Mouse (Mus musculus) retina, postnatal 1 day (tissue): Measurements from ENCODE around the gene Nfic.
A peak's percentile ranks its signal among the peaks of the same experiment; 100 is the strongest.

Source experiments
- DNase-seq: peaks from one replicate; pipeline ENCODE4 v3.0.0-alpha.2; 2012

The Nfic gene

DNA sequence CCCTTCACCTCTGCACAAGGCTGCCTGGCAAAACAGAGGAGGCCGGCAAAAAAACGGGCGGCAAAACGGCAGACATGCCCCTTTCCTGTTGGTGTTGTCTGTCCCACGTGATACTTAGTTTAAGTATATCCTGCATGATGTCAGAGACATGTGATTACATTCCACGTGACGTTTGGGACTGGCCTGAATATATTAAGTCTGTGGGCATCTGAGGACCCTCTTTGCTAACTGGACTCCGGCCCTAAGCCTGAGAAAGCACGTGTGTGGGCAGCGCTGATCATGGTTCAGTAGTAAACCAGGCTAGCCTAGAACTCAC is 54.3 kb downstream of the Nfic start:
- DNase-seq = no peak

DNA sequence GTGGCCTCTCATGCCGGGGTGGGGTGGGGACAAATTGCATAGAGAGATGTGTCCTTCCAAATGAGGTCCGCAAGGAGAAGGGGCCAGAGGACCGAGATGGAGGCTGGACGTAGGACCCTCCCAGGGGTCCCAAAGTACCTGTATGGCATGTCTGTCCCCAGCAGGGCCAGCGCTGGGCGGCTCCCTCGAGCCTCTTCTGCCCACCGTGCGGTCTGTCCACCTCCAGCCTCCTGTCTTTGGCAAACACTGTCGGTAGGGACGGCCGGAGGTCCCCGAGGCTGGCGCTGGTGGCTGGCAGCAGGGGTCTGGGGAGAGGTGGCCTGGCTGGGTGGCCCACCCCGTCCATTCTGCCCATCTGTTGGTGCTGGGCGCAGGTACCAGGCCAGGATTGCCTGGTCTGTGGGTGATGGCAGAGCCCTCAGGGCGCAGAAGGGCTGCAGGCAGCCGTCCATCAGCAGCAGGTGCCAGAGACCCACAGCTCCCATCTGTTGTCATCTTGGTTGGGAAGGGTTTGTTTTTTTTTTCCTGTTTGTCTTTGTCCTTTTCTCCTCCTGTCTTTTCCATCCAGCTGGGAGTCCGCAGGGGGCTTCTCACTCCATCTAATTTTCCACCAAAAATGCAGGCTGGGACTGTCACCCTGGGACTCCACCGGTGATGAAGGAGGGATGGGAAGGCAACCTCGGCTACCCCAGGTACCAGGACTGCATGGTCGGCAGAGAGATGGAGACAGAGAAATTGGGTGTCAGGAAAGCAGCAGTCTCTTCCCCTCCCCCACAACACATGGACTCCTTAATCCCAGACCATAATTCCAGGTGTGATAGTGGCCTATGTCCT is 54.8 kb downstream of the Nfic start:
- no peak for DNase-seq

DNA sequence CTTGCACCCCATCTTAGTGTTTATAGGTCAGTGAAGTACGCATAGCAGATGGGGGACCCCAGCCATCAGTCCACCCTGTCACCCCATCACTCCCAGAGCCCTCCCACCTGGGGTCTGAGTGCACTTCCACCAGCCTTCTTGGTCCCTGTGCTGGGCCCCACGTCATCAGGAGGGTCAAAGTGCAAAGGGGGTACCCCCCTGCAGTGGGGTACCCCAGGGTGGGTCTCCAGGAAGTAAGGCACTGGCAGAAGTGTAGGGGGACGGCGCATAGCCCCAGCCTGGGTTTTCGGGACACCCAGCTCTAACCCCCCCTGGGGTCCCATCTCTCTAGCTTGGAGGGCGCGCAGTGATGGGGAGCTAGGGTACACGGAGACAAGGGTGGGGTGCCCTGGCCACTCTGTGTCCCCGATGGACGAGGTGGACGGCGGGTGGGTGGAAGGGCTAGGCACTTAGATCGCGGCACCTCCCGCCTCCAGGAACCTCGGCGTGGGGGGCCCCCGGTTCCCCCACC is 55.6 kb downstream of the Nfic start:
- DNase-seq = no peak

DNA sequence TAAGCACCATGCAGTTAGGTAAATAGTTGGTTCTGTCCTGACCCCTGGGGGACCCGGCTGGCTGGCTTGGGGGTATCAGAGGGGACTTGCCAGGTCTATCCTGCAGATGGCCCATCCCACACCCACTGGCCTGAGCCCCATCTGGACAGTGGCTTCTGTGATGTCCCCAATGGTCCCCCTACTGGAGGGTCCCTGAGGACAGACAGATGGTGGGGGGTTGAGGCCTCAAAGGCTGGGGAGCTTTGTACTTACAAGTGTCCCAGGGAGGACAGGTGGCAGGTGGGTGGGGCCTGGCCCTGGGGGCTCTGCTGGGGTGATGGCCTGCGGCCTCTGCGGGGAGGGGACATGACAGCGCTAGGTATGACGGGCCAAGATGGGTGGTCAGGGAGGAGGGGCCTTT is 56.1 kb downstream of the Nfic start:
- DNase-seq = peak; percentile 74

DNA sequence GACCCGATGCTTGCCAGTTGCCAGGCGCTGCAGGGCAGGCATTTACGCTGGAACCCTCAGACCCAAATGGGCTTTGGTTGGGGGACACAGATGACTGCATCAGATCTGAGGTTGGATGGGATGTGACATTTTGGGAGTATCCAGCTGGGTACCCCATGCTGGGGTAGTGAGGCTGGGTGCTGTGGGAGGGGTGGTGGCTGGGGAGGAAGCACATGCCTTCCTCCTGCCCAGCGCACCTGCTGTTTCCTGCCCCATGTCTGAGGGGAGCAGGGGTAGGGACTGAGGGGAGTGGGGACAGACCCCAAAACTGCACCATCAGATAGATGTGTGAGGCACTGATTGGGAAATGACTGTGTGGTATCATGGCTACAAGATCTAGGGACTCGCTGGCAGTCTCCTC is 58.7 kb downstream of the Nfic start:
- DNase-seq = no peak

DNA sequence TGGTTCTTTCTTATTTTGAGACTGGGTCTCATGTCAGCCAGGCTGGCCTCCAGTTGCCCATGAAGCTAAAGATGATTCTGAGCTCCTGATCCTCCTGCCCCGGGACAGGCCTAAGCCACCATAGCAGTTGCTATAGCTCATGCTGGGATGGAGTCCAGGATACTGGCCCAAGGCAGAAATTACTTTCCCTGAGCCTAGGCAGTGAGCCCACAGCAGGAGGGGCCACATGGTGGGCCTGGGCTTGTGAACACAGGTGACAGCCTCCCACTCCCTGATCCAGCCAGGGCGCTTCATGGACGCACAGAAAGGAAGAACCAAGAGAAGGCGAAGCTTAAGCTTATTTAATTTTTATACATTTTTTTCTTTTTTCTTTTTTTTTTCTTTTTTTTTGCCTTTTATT is 59.6 kb downstream of the Nfic start:
- DNase-seq = no peak

DNA sequence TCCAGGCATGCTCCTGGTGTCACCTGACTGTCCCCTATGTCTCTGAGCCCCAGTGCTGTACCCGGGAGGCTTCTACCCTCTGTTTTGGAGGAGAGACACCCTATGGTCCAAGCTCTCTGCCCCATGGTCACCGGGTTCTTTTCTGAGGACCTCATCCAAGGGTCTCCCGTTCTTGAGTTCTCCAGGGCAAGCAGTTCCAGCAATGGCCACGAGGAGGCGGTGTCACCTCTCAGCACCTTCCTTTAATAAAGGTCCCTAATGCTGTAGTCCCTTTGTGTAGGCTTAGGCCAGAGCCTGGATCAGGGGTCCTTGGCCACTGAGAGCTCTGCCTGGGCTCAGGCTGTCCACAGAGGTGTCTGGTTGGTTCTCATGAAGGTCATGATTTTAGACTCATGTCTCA is 60.3 kb downstream of the Nfic start:
- peak; percentile 85 for DNase-seq

DNA sequence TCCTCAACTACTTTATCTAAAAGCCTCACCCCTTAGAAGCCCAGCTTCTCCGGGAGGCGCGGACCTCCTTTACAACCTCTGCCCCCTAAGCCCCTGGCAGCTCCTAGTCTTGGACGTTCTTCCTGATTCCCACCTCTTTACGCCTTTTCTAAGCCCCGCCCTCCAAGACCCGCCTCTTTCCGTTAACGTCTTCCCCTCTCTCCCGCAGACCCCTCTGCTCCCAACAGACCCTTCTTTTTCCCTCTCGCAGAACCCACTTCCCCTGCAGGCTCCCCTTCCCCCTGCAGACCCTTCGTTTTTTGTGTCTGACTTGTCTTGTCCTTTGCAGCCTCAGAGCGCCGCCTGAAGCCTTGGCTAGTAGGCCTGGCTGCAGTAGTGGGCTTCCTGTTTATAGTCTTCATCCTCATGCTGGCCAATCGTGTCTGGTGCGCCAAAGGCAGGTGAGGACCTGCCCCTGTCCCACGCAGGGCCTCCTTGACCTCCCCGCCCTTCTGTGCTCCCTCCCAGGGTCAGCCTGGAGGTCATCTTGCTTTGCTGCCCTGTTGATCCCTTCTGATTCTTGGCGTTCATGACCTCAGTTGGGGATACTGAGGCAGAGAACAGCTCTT is 61.9 kb downstream of the Nfic start:
- DNase-seq = peak; percentile 47

DNA sequence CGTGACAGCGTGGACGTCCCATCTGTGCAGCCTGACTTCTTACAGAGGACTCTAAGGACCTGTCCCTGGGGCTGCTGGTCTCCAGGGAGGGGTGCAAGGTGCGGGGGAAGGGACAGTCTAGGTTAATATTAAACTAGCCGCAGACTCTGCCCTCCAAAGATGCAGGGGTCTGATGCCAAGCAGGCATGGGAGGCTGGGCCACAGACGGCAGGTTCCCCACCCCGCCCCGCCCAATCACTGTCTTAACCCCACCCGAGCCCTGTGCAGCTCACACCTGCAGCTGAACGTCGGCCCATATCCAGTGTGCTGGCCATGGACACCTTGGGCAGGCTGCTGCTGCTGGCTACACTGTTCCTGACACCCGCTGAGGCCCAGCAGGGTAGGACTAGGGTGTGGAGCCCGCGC is 62.7 kb downstream of the Nfic start, which contains the start of gene Smim24:
TSS of gene Smim24 (plus strand) at position 271 of the 405 bp plus-strand sequence.
- no peak for DNase-seq

DNA sequence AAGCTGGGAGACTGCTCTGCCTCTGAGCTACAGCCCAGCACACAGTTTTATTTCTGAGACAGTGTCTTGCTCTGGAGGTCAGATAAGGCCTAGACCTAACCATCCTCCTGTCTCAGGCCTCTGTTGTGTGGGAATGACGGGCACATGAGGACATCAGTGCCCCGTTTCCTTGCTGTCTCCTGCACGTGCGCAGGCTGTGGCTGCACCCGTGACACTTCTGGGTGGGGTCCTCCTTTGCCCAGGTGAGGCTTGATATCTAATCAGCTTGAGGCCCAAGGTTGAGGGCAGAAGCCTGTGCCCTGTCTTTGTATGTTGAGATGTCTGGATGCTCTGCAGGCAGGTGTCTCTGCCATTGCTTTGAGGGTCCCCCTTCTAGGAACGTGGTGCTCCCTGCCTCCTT is 63.2 kb downstream of the Nfic start:
- DNase-seq = no peak

DNA sequence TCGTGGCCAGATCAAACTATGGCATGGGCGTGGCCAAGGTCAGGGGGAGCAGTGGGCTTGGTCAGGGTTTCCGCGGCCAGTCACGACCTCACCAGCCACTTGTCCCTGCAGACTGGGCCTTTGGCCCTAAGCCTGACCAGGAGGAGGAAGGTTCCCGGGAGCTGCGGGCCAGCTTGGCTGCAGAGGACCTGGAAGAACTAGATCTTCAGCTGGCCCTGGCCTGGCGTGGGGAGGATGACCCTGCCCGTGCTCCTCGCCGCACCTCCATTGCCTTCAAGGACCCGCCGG is 64.8 kb downstream of the Nfic start:
- no peak for DNase-seq

DNA sequence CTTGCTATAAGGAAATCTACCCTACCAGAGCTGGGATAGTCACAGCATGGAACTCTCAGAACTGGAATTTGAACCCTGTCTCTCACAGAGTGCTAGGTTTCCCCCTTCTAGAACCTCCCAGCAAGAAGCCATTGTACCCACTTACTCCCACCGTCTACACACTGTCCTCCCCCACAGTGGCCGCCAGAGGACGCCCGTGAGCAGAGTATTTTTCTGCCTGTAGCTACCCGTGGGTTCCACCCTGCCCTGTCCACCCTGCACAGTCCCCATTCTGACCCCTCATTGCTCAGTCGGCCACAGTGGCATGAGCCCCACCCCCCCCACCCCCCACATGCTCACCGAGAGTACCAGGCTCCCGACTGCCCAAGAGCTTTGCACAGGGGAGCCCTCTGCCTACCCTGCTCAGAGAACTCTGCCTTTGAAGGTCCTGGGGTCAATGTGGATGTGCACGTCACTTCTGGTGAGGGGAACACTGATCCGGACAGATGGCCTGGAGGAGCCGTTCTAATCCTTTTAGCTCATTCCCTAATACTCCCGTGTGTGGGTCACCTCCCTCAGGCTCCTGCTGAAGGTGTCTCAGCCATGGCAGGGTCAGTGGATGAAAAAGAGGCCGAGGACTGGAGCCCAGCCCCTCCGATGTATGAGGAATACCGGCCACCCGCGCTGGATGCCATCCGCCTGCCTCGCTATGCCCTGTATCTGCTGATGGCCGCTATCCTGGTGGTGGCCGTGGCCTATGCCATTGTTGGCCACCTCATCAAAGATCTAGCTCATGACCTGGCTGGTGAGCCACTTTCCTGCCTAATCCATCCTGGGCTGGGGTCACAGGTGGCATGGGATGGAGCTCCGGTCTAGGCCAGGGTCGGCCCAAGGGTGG is 65.4 kb downstream of the Nfic start:
- peak; percentile 80 for DNase-seq

DNA sequence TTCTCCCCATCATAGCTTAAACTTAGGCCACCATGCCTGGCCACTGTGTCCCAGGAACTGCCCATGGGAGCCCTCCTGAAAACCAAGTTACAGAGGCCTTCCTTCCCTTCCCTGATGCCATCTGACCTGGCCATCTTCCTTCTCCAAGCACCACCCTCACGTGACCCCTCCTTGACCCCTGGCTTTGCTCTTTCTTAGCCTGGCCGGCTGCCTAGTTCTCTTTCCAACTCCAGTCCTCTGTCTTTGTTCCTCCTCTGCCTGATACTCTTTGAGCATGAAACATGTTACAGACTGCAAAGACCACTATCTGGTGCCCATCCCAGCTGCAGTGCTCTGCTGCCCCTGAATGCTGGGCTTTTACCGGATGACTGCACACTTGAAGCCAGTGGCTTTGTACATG is 66.1 kb downstream of the Nfic start:
- DNase-seq = no peak

DNA sequence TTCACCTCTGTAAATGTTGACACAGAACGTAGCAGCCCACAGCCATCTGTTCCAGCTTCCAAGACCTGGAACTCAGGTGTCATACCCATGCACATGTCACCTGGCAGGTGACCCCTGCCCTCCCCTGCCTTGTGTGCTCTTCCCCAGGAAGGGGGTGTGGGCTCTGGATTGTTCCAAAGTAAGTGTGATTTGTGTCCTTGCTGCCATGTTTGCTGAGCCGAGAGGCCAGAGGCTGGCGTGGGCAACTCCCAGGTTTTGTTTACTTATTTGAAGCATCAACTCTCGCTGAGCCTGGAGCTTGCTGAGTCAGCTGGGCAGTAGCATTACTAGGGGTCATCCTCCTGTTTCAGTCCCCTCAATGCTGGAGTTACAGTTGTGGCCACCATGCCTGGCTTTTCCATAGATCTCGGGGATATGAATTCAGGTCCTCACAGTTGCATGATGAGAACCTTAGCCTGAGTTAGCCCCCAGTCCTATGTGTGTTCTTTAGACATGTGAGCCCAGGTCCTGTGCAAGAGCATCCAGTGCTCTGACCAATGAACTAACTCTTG is 66.9 kb downstream of the Nfic start, which contains the start of gene Gm48552:
TSS of gene Gm48552 (plus strand) at position 501 of the 551 bp plus-strand sequence.
- no peak for DNase-seq

DNA sequence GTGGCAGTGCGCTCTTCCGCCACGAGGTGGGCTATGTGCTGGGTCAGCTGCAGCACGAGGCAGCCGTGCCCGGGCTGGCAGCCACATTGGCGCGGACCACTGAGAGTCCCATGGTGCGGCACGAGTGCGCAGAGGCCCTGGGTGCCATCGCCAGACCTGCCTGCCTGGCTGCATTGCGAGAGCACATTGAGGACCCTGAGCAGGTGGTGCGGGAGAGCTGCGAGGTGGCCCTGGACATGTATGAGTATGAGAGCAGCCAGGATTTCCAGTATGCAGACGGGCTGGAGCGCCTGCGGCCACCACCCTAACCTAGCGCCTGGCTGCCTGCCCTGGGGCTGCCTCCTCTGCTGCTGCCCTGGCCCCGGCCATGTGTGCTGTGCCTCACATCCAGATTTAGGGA is 67.7 kb downstream of the Nfic start:
- no peak for DNase-seq

DNA sequence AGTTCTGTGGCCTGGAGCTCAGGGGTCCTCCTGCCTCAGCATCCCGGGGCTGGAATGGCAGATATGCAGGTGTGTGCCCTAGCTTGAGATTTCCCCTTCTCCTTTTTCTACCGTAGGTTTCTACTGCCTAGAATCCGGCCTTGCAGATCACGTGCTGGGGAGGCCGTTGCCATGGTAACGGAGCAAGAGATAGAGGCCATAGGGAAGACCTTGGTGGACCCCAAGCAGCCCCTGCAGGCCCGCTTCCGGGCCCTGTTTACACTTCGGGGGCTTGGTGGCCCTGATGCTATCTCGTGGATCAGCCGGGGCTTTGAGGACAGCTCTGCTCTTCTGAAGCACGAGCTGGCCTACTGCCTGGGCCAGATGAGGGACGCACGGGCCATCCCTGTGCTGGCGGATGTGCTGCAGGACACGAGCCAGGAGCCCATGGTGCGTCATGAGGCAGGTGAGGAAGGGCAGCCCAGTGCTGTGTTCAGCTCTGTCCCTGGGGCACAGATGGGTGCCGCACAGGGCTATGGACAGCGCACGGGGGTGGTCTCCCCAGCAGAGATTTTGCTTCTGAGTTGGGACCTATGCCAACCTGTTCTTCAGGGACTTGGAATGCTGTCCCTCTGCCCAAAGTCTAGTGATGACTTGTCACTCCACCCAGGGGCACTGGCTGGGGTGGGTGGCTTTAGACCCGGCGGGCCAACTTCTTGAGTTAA is 69.7 kb downstream of the Nfic start:
- no peak for DNase-seq

DNA sequence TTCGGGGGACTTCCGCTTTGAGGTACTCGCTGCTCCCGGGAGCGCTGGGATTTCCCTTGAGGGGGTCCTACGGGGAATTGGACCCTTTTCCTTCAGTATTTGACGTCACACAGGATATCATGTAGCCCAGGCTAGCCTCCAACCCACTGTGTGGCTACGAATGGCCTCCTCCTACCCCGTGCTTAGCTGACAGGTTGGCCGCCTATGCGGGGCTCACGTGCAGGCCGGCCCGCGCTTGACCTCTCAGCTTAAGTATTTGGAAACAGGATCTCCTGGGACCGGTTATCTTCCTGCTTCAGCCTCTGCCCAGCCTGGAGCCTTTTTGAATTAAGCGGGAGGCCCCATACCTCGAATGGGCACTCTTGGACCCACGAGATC is 70.8 kb downstream of the Nfic start:
- no peak for DNase-seq

DNA sequence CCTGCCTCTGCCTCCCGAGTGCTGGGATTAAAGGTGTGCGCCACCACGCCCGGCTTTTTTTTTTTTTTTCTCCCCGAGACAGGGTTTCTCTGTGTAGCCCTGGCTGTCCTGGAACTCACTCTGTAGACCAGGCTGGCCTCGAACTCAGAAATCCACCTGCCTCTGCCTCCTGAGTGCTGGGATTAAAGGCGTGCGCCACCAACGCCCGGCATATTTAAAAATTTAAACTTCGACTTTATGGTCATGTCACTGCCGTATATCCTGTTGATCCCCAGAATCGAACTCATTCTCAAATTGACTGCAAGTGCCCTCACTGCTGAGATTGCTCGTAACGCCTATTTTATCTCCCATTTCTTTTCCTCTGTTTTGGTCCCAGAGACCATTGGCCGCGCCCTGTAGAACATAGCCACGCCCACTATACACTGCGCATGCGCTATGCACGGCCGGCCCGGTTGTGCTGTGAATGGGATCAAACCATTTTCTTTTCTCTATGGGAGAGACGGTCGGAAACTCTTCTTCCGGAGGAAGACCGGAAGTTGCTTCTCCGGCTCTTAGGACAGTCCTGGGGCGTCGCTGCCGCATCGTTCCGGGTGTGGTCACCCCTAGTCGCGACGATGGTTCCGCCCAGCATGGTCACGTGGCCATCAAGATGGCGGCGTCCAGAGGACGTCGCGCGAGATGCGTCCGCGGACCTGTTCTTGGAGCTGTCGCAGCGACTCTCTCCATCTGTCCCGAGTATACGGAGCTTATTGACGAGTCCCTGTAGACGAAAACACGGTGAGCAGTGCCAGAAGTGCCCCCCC is 71.4 kb downstream of the Nfic start, which contains the start of the genes Dohh and Gm48551:
TSS of gene Dohh (plus strand) at position 627 of the 803 bp plus-strand sequence.
TSS of gene Gm48551 (plus strand) at position 665 of the 803 bp plus-strand sequence.
- peak; percentile 99 for DNase-seq

DNA sequence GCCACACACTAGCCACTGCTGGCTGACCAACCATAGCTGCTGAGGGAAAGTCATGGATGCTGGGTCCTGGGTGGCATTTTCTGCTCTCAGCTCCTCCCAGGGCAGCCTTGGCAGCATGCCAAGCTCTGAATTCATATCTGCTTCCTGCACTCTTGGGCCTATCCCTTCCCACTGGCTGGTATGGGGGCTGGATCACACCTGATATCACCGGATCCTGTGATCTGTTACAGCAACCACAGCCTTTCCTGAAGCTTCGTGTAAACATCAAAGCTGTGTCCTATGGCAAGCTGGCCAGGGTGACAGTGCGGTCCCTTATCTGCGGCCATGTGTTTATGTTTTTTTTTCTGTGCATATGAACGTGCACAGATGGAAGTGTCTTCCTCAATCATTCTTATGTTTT is 73.4 kb downstream of the Nfic start:
- peak; percentile 40 for DNase-seq

DNA sequence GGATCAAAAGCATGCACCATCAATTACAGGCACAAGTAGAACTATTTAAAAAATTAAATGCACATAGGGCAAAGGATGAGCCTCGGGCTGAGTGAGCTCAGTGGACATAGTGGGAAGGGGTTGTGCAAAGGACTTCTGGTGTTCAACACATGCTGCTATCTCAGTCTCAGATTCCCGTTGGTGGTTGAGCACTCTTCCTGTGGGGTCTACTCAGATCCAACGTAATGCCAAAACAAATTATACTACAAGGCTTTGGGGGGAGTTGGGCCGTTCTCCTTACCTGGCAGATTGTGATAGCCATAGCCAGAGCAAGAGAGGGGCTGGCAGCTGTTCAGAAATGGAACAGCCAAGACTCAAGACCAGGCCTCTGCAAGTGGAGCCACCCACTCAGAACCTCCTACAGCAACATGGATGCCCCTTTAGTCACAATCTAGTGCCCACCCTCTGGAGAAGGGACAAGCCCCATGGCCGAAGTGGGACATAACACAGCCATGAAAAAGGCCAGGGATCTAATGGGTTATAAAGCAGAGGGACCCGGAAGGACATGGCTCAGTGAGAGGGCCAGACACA is 75.5 kb downstream of the Nfic start:
- DNase-seq = no peak

DNA sequence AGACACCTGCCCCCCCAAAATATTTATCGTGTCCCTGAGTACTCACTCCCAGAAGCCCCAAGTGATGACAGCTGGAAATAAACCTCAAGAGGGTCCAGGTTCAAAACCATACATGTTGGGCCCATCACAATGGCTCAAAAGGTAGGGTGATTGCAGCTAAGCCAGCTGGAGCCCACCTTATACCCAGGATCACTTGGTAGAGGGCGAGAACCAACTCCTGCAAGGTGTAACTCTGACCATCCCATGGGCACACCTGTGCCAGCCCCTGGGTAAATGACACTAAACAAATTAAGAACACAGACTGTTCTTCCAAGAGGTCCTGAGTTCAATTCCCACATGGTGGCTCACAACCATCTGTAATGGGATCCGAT is 76.3 kb downstream of the Nfic start:
- DNase-seq = no peak
